Mouse (Mus musculus) liver, adult 2 months (tissue): ENCODE data around the gene Zbtb48. TPM values are rescaled to one million over a fixed set of nuclear protein-coding genes. Genes with fewer than 3 reads are reported as not detected.

Experiments used
- DNase-seq: peaks from one replicate; pipeline ENCODE4 v3.0.0-alpha.2; 2011; ENCODE audit warnings: low read depth, low spot score; ENCODE audit errors: extremely low read depth
- H3K27ac ChIP-seq: fragments of 200-500 bp; replicated peaks from 2 replicates; pipeline ENCODE4 v1.5.1; 2012; ENCODE audit warnings: low read depth, mild to moderate bottlenecking, control low read depth, inconsistent platforms, low read length; ENCODE audit not compliant: insufficient read depth
- H3K27me3 ChIP-seq: fragments of 200-500 bp; 2 replicates; pipeline ENCODE4 v1.6.1; 2012; ENCODE audit warnings: mild to moderate bottlenecking, moderate library complexity, low read length, inconsistent platforms; ENCODE audit not compliant: control insufficient read depth, insufficient read depth
- H3K36me3 ChIP-seq: fragments of 200-500 bp; 2 replicates; pipeline ENCODE4 v1.6.1; 2012; ENCODE audit warnings: low read length, inconsistent platforms; ENCODE audit not compliant: control insufficient read depth, insufficient read depth
- H3K4me1 ChIP-seq: fragments of 200-500 bp; 2 replicates; pipeline ENCODE4 v1.6.1; 2011; ENCODE audit warnings: low read length; ENCODE audit not compliant: control insufficient read depth, insufficient read depth
- H3K4me3 ChIP-seq: fragments of 200-500 bp; 2 replicates; pipeline ENCODE4 v1.5.1; 2011; ENCODE audit warnings: low read depth, mild to moderate bottlenecking, control low read depth, low read length, moderate library complexity; ENCODE audit not compliant: insufficient read depth
- H3K79me2 ChIP-seq: fragments of 200-500 bp; 2 replicates; pipeline ENCODE4 v1.6.1; 2012; ENCODE audit warnings: inconsistent platforms, mild to moderate bottlenecking, low read length, moderate library complexity; ENCODE audit not compliant: control insufficient read depth, insufficient read depth
- H3K9ac ChIP-seq: fragments of 200-500 bp; 2 replicates; pipeline ENCODE4 v1.6.1; 2012; ENCODE audit warnings: low read depth, mild to moderate bottlenecking, control low read depth, inconsistent platforms, low read length
- CTCF ChIP-seq: fragments of 200-500 bp; IDR thresholded peaks from 2 replicates; pipeline ENCODE4 v1.5.1; 2011; ENCODE audit warnings: low read depth, low read length, control low read depth
- POLR2A ChIP-seq: fragments of 200-500 bp; IDR thresholded peaks from 2 replicates; pipeline ENCODE4 v1.6.1; 2011; ENCODE audit warnings: low read length, control low read depth; ENCODE audit not compliant: insufficient read depth; ENCODE audit errors: extremely low read depth
- WGBS: fragments of 180-500 bp; shearing (Covaris S2); methylation state at CpG from one replicate; pipeline ENCODE4 v1.1.7; 2018; 5-methylcytosine and 5-hydroxymethylcytosine counted together
- polyA plus RNA-seq: library from polyadenylated mRNA; depleted of rRNA; stranded (reverse); fragments of >200 nt; gene quantifications from 2 replicates; pipeline ENCODE4 v1.2.3, GENCODE M21; 2012
- total RNA-seq: library from RNA; depleted of rRNA; stranded (reverse); fragments of >200 nt; gene quantifications from 2 replicates; pipeline ENCODE4 v1.2.3, GENCODE M21; 2014

Gene Zbtb48
- total and polyA plus RNA-seq, 2 experiments = 11.8 to 16.0 TPM

- Histone ChIP-seq H3K27me3 (no peaks in the 10 kb centered on the region), H3K36me3 (peaks cover 7% of the 10 kb centered on the region; the same call in 1 of the 2 replicates), H3K79me2 (no peaks in the 10 kb centered on the region), H3K4me1 (0 out of 2 replicates have a peak, but pooled peaks cover 2% of the 10 kb centered on the region), H3K27ac (no peak overlapping the region), H3K9ac (no peak overlapping the region), H3K4me3 (no peak overlapping the region)
- DNase-seq = no peak
- WGBS = 87% methylated on average over 6 of the region's 6 CpGs
- TF ChIP-seq CTCF (no peak), POLR2A (no peak)
Measured at GRCm38 (mm10) chr4:152019073-152019472, 8.4 kb downstream of the Zbtb48 start.

GRCm38 (mm10) chr4:152013036-152013813, 14.2 kb downstream of the Zbtb48 start:
- DNase-seq = peak; percentile 93
- H3K27ac ChIP-seq = peak overlapping the region; percentile 92
- WGBS = 24% methylated on average over 12 of the region's 12 CpGs

GRCm38 (mm10) chr4:152012109-152012508, 15.4 kb downstream of the Zbtb48 start:
- peaks cover 24% of the 10 kb centered on the region for H3K4me1 ChIP-seq
- peak overlapping the region; percentile 12 for H3K9ac ChIP-seq
- H3K79me2 ChIP-seq = peaks cover 16% of the 10 kb centered on the region
- TF ChIP-seq CTCF (no peak), POLR2A (no peak)
- no peak for DNase-seq
- 91% methylated on average over 16 of the region's 16 CpGs for WGBS
- H3K27me3 ChIP-seq = no peaks in the 10 kb centered on the region
- peak overlapping the region; percentile 92 for H3K27ac ChIP-seq
- H3K4me3 ChIP-seq = no peak overlapping the region
- peaks cover 8% of the 10 kb centered on the region; the same call in 1 of the 2 replicates for H3K36me3 ChIP-seq

More at GRCm38 (mm10) chr4:152013036-152013813, 14.2 kb downstream of the Zbtb48 start:
- TF ChIP-seq CTCF = no peak
- TF ChIP-seq POLR2A = no peak
- H3K27me3 ChIP-seq = no peaks in the 10 kb centered on the region
- peaks cover 17% of the 10 kb centered on the region for H3K4me1 ChIP-seq
- peak overlapping the region; percentile 21; the same call in 1 of the 2 replicates for H3K4me3 ChIP-seq
- peaks cover 8% of the 10 kb centered on the region; the same call in 1 of the 2 replicates for H3K36me3 ChIP-seq
- H3K79me2 ChIP-seq = peaks cover 16% of the 10 kb centered on the region
- H3K9ac ChIP-seq = peak overlapping the region; percentile 43

GRCm38 (mm10) chr4:152011171-152011760, 16.2 kb downstream of the Zbtb48 start:
- peak; percentile 95 for DNase-seq
- peak overlapping the region; percentile 92 for H3K27ac ChIP-seq
- no peaks in the 10 kb centered on the region for H3K27me3 ChIP-seq
- WGBS = 38% methylated on average over 8 of the region's 8 CpGs
- peaks cover 24% of the 10 kb centered on the region for H3K4me1 ChIP-seq
- peak overlapping the region; percentile 76 for H3K9ac ChIP-seq
- H3K79me2 ChIP-seq = peaks cover 16% of the 10 kb centered on the region
- peak overlapping the region; percentile 61 for H3K4me3 ChIP-seq
- H3K36me3 ChIP-seq = peaks cover 8% of the 10 kb centered on the region; the same call in 1 of the 2 replicates
- no peak for TF ChIP-seq CTCF
- no peak for TF ChIP-seq POLR2A

DNA sequence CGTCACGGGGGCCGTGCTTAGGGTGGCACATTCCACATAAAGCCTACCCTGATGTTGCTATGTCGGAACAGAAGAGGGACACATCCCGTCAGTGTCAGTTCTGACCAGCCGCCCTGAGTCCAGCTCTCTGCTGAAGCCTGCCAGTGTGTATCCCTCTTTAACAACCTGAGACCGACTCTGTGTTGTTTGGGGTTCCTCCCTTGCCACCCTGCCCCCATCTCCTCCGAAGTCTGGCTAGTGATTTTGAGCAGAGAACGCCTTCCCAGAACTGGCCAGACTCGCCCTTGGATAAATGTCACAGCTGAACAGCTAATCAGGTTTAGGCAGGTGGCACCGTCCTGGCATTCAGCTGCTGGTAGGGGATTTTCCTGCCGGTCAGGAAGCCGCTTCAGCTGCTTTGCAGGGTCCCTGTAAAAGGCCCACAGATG, 16.8 kb downstream of the Zbtb48 start:
- Histone ChIP-seq H3K9ac (peak overlapping the region; percentile 76), H3K27ac (peak overlapping the region; percentile 88), H3K36me3 (peaks cover 7% of the 10 kb centered on the region; the same call in 1 of the 2 replicates), H3K4me1 (peaks cover 24% of the 10 kb centered on the region), H3K27me3 (no peaks in the 10 kb centered on the region), H3K79me2 (peaks cover 16% of the 10 kb centered on the region), H3K4me3 (peak overlapping the region; percentile 61)
- peak; percentile 45 for DNase-seq
- no peak for TF ChIP-seq POLR2A
- no peak for TF ChIP-seq CTCF
- 7% methylated on average over 13 of the region's 13 CpGs for WGBS
